Comparison of ENCODE assay signal across 31 mouse cellular contexts in the genomic region with DNA sequence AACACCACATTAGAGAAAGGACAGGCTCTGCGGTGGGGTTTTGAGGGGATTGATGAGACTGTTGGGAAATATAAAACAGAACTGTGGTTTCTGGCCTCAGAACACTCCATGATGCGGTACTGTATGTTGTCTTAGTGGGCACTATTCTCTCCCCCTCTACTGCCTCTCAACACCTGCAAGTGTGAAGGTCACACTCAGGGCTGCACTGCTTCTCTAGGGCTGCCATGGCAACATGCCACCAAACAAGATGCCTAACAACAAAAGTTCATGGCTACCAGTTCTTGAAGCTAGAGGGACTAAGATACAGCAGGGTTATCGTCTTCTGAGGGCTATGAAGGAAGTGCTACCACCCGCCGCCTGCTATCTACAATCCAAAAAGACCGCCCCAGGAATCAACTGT. TPM values are rescaled to one million over a fixed set of nuclear protein-coding genes. Genes with fewer than 3 reads are reported as not detected.
A peak's percentile ranks its signal among the peaks of the same experiment; 100 is the strongest.
DNase-seq lines count a peak whose midpoint lies in the region; ATAC-seq and TF ChIP-seq lines count a peak whose summit lies in the region.
"Had no signal": no experiment of that assay in that cellular context is flagged by ENCODE, and none has a peak within 500 bp of the region (broad histone marks: within the 10 kb centered on the region; RNA-seq: fewer than 3 reads in every experiment).

No protein-coding gene starts in this region.

- ATAC-seq in heart, embryonic 16.5 days (replicated peaks; ENCODE audit: extremely low read depth, insufficient read depth, low FRiP score): peak; percentile 84
- ATAC-seq: forebrain, embryonic 14.5 days; forebrain, postnatal 0 days; intestine, postnatal 0 days had no signal

- H3K79me2 ChIP-seq in heart, adult 2 months (replicated peaks; ENCODE audit: control insufficient read depth, insufficient read depth, low read length): no peaks in the 10 kb centered on the region

- no peak for TF ChIP-seq CTCF in heart, adult 2 months (IDR thresholded peaks at IDR 0.05)

- H3K27ac ChIP-seq in heart, embryonic 10.5 days: 0 out of 2 replicates have a peak overlapping the region, but pooled peaks have one; percentile 16
- no peak overlapping the region for H3K27ac ChIP-seq in heart, embryonic 16.5 days (ENCODE audit: low read length)
- no peak overlapping the region for H3K27ac ChIP-seq in heart, adult 2 months
- no peak overlapping the region for H3K27ac ChIP-seq in hindbrain, embryonic 10.5 days
- H3K27ac ChIP-seq: embryonic facial prominence, embryonic 12.5 days; embryonic facial prominence, embryonic 15.5 days; gastrocnemius, adult 2 months; hindbrain, embryonic 12.5 days; hindbrain, embryonic 15.5 days had no signal

- H3K36me3 ChIP-seq in heart, embryonic 10.5 days: no peaks in the 10 kb centered on the region
- no peaks in the 10 kb centered on the region for H3K36me3 ChIP-seq in heart, embryonic 16.5 days (ENCODE audit: control insufficient read depth, insufficient read depth)
- no peaks in the 10 kb centered on the region for H3K36me3 ChIP-seq in heart, adult 2 months (ENCODE audit: control insufficient read depth, insufficient read depth, low read length)
- H3K36me3 ChIP-seq in hindbrain, embryonic 10.5 days: no peaks in the 10 kb centered on the region
- H3K36me3 ChIP-seq: embryonic facial prominence, embryonic 12.5 days; embryonic facial prominence, embryonic 15.5 days; G1E; hindbrain, embryonic 12.5 days; hindbrain, embryonic 15.5 days had no signal

- intact Hi-C loops in heart, postnatal 25 days (cut with DNase I): no loop called here
- intact Hi-C loops in heart, adult 2 months (cut with DNase I): no loop called here

- 41% methylated on average over 6 of the region's 6 CpGs for WGBS in heart, embryonic 10.5 days
- WGBS in heart, embryonic 16.5 days: 35% methylated on average over 6 of the region's 6 CpGs
- 74% methylated on average over 6 of the region's 6 CpGs for WGBS in heart, adult 2 months
- WGBS in hindbrain, embryonic 10.5 days: 91% methylated on average over 6 of the region's 6 CpGs

- peaks cover 9% of the 10 kb centered on the region for H3K4me1 ChIP-seq in heart, embryonic 10.5 days
- peaks cover 4% of the 10 kb centered on the region; the same call in 1 of the 2 replicates for H3K4me1 ChIP-seq in heart, embryonic 16.5 days (ENCODE audit: control insufficient read depth, insufficient read depth, low read length)
- H3K4me1 ChIP-seq in heart, adult 2 months (ENCODE audit: control insufficient read depth, insufficient read depth, low read length): no peaks in the 10 kb centered on the region; the same call in 1 of the 2 replicates
- no peaks in the 10 kb centered on the region for H3K4me1 ChIP-seq in hindbrain, embryonic 10.5 days (replicated peaks)
- H3K4me1 ChIP-seq: embryonic facial prominence, embryonic 12.5 days; embryonic facial prominence, embryonic 15.5 days; hindbrain, embryonic 12.5 days; hindbrain, embryonic 15.5 days had no signal

- no peak overlapping the region for H3K9ac ChIP-seq in heart, embryonic 16.5 days (ENCODE audit: low read length)
- H3K9ac ChIP-seq in heart, adult 2 months (ENCODE audit: low read depth, low read length): no peak overlapping the region
- H3K9ac ChIP-seq: embryonic facial prominence, embryonic 12.5 days; embryonic facial prominence, embryonic 15.5 days; forebrain, postnatal 0 days; hindbrain, embryonic 12.5 days; hindbrain, embryonic 15.5 days had no signal

- no peak overlapping the region for H3K4me3 ChIP-seq in heart, embryonic 10.5 days
- no peak overlapping the region for H3K4me3 ChIP-seq in heart, embryonic 16.5 days (ENCODE audit: low read length)
- H3K4me3 ChIP-seq in heart, adult 2 months: no peak overlapping the region
- H3K4me3 ChIP-seq in hindbrain, embryonic 10.5 days: no peak overlapping the region
- H3K4me3 ChIP-seq: embryonic facial prominence, embryonic 12.5 days; embryonic facial prominence, embryonic 15.5 days; gastrocnemius, adult 2 months; hindbrain, embryonic 12.5 days; hindbrain, embryonic 15.5 days had no signal

- no peaks in the 10 kb centered on the region for H3K27me3 ChIP-seq in heart, embryonic 10.5 days (ENCODE audit: insufficient read depth, poor library complexity, severe bottlenecking)
- H3K27me3 ChIP-seq in heart, embryonic 16.5 days (ENCODE audit: control insufficient read depth, insufficient read depth, low read length): no peaks in the 10 kb centered on the region
- H3K27me3 ChIP-seq in heart, adult 2 months (ENCODE audit: control insufficient read depth, insufficient read depth, low read length): no peaks in the 10 kb centered on the region
- no peaks in the 10 kb centered on the region for H3K27me3 ChIP-seq in hindbrain, embryonic 10.5 days (ENCODE audit: insufficient read depth, poor library complexity, severe bottlenecking)
- H3K27me3 ChIP-seq: CH12.LX; embryonic facial prominence, embryonic 12.5 days; embryonic facial prominence, embryonic 15.5 days; hindbrain, embryonic 12.5 days; hindbrain, embryonic 15.5 days had no signal

- no peak for TF ChIP-seq EP300 in heart, adult 2 months (IDR thresholded peaks at IDR 0.05; ENCODE audit: insufficient read depth, low read depth, low read length)

- H3K9me3 ChIP-seq in heart, embryonic 10.5 days: 0 out of 2 replicates have a peak, but pooled peaks cover 3% of the 10 kb centered on the region
- no peaks in the 10 kb centered on the region for H3K9me3 ChIP-seq in heart, embryonic 16.5 days (replicated peaks; ENCODE audit: control insufficient read depth, low read length)
- H3K9me3 ChIP-seq in hindbrain, embryonic 10.5 days: no peaks in the 10 kb centered on the region
- H3K9me3 ChIP-seq: embryonic facial prominence, embryonic 12.5 days; embryonic facial prominence, embryonic 15.5 days; G1E; hindbrain, embryonic 12.5 days; hindbrain, embryonic 15.5 days had no signal

- DNase-seq in heart, embryonic 10.5 days (ENCODE audit: low spot score): peak; percentile 89
- no peak for DNase-seq in heart, postnatal 25 days (ENCODE audit: low spot score)
- DNase-seq in heart, adult 2 months: no peak
- DNase-seq in NIH3T3 (ENCODE audit: low read depth): peak; percentile 13
- peak; percentile 56 for DNase-seq in heart, postnatal 4 days
- DNase-seq in hindbrain, embryonic 10.5 days (ENCODE audit: low spot score): no peak
- DNase-seq: adrenal gland, adult 2 months; adrenal gland, postnatal 14 days; B cell, adult 2 months; cerebellum, adult 11 months; cerebellum, adult 2 months; cerebellum, adult 9-11 months; cerebellum, postnatal 25 days; forebrain, postnatal 0 days; gastrocnemius, adult 2 months; gastrocnemius, postnatal 14 days; kidney, adult 2 months had no signal

- no peak for TF ChIP-seq POLR2A in heart, adult 2 months (IDR thresholded peaks at IDR 0.05; ENCODE audit: insufficient read depth, low read depth, low read length)

- H3K4me2 ChIP-seq in heart, embryonic 16.5 days (ENCODE audit: low read depth, low read length): no peak overlapping the region
- H3K4me2 ChIP-seq: embryonic facial prominence, embryonic 12.5 days; embryonic facial prominence, embryonic 15.5 days; hindbrain, embryonic 12.5 days; hindbrain, embryonic 15.5 days had no signal

RNA-seq across cellular contexts. Expression of gene 1700020N01Rik, which starts 15.1 kb away (rescaled TPM):
- 0.14 and 0.29 TPM in 2 replicates for polyA plus RNA-seq in heart, embryonic 10.5 days (2016; fragmentation: Nextera tagmentation; extraction: Ambion mirVana)
- not detected for total RNA-seq in heart, postnatal 25 days (2021)
- 0.26 TPM in 1 of 2 replicates, not detected in the other for polyA plus RNA-seq in heart, embryonic 16.5 days (2015; fragmentation: Nextera tagmentation; extraction: Ambion mirVana)
- total RNA-seq in heart, adult 2 months (2021): not detected
- polyA plus RNA-seq in heart, adult 2 months (2012; rRNA removed): not detected in 2 replicates
- not detected for total RNA-seq in heart, postnatal 4 days (2021)
- not detected in 2 replicates for polyA plus RNA-seq in hindbrain, embryonic 10.5 days (2016; fragmentation: Nextera tagmentation; extraction: Ambion mirVana)
- total RNA-seq: adrenal gland, adult 2 months; adrenal gland, postnatal 14 days; CH12.LX; common myeloid progenitor, adult 5-6 weeks; forebrain, postnatal 0 days; G1E; gastrocnemius, adult 2 months; gastrocnemius, postnatal 14 days; gastrocnemius, postnatal 4 days; heart, postnatal 14 days had no signal
- polyA plus RNA-seq: adrenal gland, adult 2 months; cerebellum, adult 2 months; embryonic facial prominence, embryonic 12.5 days; embryonic facial prominence, embryonic 15.5 days; forebrain, embryonic 11.5 days; forebrain, embryonic 14.5 days; forebrain, postnatal 0 days; G1E; hindbrain, embryonic 12.5 days; hindbrain, embryonic 15.5 days; intestine, embryonic 14.5 days had no signal

Comparison
In these comparisons a context has a peak if more than half of its experiments do, and no peak if none do; other contexts are left out.
1. DNase-seq: peak in heart, embryonic 10.5 days (single experiment), NIH3T3 (single experiment) and heart, postnatal 4 days (single experiment); none in heart, postnatal 25 days (single experiment), heart, adult 2 months (0 of 2) and hindbrain, embryonic 10.5 days (single experiment).